Mouse (Mus musculus) lung, embryonic 15.5 days (tissue): Measurements from ENCODE around the gene Slc22a14. TPM values are rescaled to one million over a fixed set of nuclear protein-coding genes. Genes with fewer than 3 reads are reported as not detected.
"Not testable (repeated sequence)": the region's sequence is repeated elsewhere in the genome, so short reads cannot be mapped to it uniquely, and the experiment has no call there.

Source experiments
- ATAC-seq: fragments of 200-750 bp; cut with Nextera tagmentation; 2 replicates; pipeline ENCODE4 v1.8.0; 2017; ENCODE audit warnings: moderate number of reproducible peaks, borderline replicate concordance; ENCODE audit not compliant: low FRiP score, low TSS enrichment; ENCODE audit errors: extremely low read depth
- H3K27ac ChIP-seq: fragments of 300-500 bp; sonication (generic); 2 replicates; pipeline ENCODE4 v1.5.1; 2015; ENCODE audit warnings: moderate library complexity, mild to moderate bottlenecking, inconsistent platforms
- H3K27me3 ChIP-seq: fragments of 300-500 bp; sonication (generic); 2 replicates; pipeline ENCODE4 v1.6.1; 2015; ENCODE audit warnings: inconsistent platforms
- H3K36me3 ChIP-seq: fragments of 300-500 bp; sonication (generic); 2 replicates; pipeline ENCODE4 v1.6.1; 2015; ENCODE audit warnings: inconsistent platforms
- H3K4me1 ChIP-seq: fragments of 300-500 bp; sonication (generic); 2 replicates; pipeline ENCODE4 v1.6.1; 2015; ENCODE audit warnings: inconsistent platforms
- H3K4me2 ChIP-seq: fragments of 300-500 bp; sonication (generic); 2 replicates; pipeline ENCODE4 v1.6.1; 2015; ENCODE audit warnings: inconsistent platforms, mild to moderate bottlenecking, moderate library complexity
- H3K4me3 ChIP-seq: fragments of 300-500 bp; sonication (generic); 2 replicates; pipeline ENCODE4 v1.5.1; 2015; ENCODE audit warnings: mild to moderate bottlenecking, inconsistent platforms
- H3K9ac ChIP-seq: fragments of 300-500 bp; sonication (generic); 2 replicates; pipeline ENCODE4 v1.6.1; 2015; ENCODE audit warnings: inconsistent platforms
- H3K9me3 ChIP-seq: fragments of 300-500 bp; sonication (generic); 2 replicates; pipeline ENCODE4 v1.6.1; 2016; ENCODE audit warnings: inconsistent platforms
- WGBS: fragments of 180-500 bp; shearing (Covaris S2); methylation state at CpG from one replicate; pipeline ENCODE4 v1.1.7; 2015; 5-methylcytosine and 5-hydroxymethylcytosine counted together
- polyA plus RNA-seq: library from polyadenylated mRNA; unstranded; fragments of >200 nt; fragmentation: Nextera tagmentation; extraction: Ambion mirVana; gene quantifications from 2 replicates; pipeline ENCODE4 v1.2.1, GENCODE M21; 2015

Slc22a14 gene
- polyA plus RNA-seq, 1 experiment from 2014 or later: not detected

- WGBS: 81% methylated on average over 5 of the region's 5 CpGs
- H3K36me3 ChIP-seq, H3K4me1 ChIP-seq, H3K9me3 ChIP-seq, ATAC-seq, H3K4me2 ChIP-seq, H3K27me3 ChIP-seq, H3K4me3 ChIP-seq, H3K27ac ChIP-seq, H3K9ac ChIP-seq: not testable (repeated sequence)
Measured at GRCm38 (mm10) chr9:119274814-119275213, 90.5 kb downstream of the Slc22a14 start.

GRCm38 (mm10) chr9:119271496-119271895, 93.9 kb downstream of the Slc22a14 start:
- no peak for ATAC-seq

DNA sequence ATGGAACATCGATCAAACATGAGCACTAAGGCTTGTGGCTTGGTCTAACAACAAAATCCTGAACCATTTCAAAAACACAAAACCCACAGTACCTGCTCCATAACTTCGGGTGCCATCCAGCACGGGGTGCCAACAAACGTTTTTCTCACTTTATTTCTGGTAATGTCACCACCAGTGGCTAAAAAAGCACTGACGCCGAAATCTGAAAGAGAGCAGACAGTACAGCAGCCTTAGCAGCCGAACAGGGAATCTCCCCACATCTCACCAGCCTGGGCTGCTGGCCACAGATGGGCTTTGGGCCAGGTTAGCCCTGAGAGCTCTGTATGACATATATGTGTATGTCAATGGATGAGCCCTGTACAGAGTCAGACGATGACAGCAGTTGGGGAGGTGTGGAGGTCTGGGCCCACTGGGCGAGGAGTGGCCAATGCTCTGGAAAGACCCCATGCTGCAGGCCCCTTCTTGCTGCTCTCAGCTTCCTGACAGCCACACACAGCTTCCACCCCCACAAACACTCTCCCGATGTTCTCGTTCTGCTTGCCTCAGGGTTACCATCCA, 96.7 kb downstream of the Slc22a14 start:
- WGBS: 89% methylated on average over 11 of the region's 11 CpGs
- peaks cover 21% of the 10 kb centered on the region for H3K36me3 ChIP-seq
- no peak overlapping the region for H3K27ac ChIP-seq
- H3K4me1 ChIP-seq: no peaks in the 10 kb centered on the region
- ATAC-seq: no peak
- H3K4me3 ChIP-seq: no peak overlapping the region
- no peaks in the 10 kb centered on the region for H3K27me3 ChIP-seq
- H3K9ac ChIP-seq: no peak overlapping the region
- H3K9me3 ChIP-seq: no peaks in the 10 kb centered on the region
- H3K4me2 ChIP-seq: no peak overlapping the region

More at GRCm38 (mm10) chr9:119271496-119271895, 93.9 kb downstream of the Slc22a14 start:
- Histone ChIP-seq H3K4me3 (no peak overlapping the region), H3K9ac (no peak overlapping the region), H3K4me2 (no peak overlapping the region), H3K9me3 (no peaks in the 10 kb centered on the region), H3K36me3 (peaks cover 5% of the 10 kb centered on the region; the same call in 1 of the 2 replicates), H3K27me3 (no peaks in the 10 kb centered on the region), H3K4me1 (no peaks in the 10 kb centered on the region), H3K27ac (no peak overlapping the region)
- WGBS: 79% methylated on average over 4 of the region's 4 CpGs

DNA sequence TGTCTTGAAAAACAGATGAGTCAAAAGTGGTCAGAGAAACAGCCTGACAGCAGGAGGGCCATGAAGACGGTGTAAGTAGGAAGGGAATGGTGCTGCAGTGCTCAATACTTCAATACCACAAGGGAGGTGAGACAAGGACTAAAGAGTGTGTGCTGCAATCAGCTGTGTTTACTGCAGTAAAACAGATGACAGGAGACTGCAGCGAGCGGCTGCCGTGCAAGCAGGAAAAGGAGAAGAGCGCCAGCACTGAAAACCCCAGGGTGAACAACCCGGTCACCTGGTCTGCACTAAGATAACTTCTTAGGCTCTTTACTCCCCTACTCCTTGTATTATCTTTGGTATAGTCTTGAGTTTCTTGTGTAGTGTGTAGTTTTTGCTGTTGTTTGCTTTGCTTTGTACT, 97.2 kb downstream of the Slc22a14 start:
- H3K4me1 ChIP-seq: no peaks in the 10 kb centered on the region
- H3K36me3 ChIP-seq: peaks cover 23% of the 10 kb centered on the region
- H3K27ac ChIP-seq: no peak overlapping the region
- no peak for ATAC-seq
- no peak overlapping the region for H3K9ac ChIP-seq
- no peaks in the 10 kb centered on the region for H3K27me3 ChIP-seq
- H3K4me2 ChIP-seq: no peak overlapping the region
- H3K4me3 ChIP-seq: no peak overlapping the region
- 80% methylated on average over 6 of the region's 6 CpGs for WGBS
- H3K9me3 ChIP-seq: no peaks in the 10 kb centered on the region

- not testable (repeated sequence) for ATAC-seq, H3K9me3 ChIP-seq, H3K4me2 ChIP-seq, H3K27me3 ChIP-seq, H3K4me3 ChIP-seq, H3K27ac ChIP-seq, H3K4me1 ChIP-seq, H3K9ac ChIP-seq
- peaks cover 30% of the 10 kb centered on the region for H3K36me3 ChIP-seq
- 84% methylated on average over 5 of the region's 5 CpGs for WGBS
Measured at GRCm38 (mm10) chr9:119266121-119266395, 99.3 kb downstream of the Slc22a14 start.

DNA sequence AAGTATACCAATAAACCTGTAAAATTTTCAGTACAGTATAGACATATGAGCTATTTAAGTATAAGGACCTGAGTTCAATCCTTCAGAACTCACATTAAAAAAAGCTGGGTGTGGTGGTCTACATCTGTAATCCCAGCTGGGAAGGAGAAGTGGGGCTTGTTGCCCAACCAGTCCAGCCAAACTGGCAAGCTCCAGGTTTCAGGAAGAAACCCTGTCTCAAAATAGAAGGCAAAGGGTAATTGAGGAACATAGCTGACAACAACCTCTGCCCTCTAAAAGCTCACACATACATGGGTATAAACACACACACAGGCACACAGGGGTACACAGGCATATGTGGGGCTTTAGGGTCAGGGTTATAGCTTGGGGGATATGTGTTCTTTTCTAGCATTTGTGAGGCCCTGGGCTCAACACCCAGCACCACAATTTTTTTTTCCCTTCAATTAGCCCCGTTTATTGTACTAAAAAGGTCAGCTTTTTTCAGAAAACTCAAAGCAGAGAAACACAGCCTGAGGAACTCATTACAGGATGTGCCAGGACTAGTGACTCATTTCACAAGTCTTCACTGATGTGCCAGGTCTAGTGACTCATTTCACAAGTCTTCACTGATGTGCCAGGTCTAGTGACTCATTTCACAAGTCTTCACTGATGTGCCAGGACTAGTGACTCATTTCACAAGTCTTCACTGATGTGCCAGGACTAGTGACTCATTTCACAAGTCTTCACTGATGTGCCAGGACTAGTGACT, 99.8 kb downstream of the Slc22a14 start:
- not testable (repeated sequence) for H3K27ac ChIP-seq, H3K9ac ChIP-seq, H3K27me3 ChIP-seq, ATAC-seq, H3K9me3 ChIP-seq, H3K4me2 ChIP-seq, H3K4me1 ChIP-seq, H3K4me3 ChIP-seq
- peaks cover 30% of the 10 kb centered on the region for H3K36me3 ChIP-seq
- WGBS: 72% methylated on average over 1 of the region's 1 CpGs

GRCm38 (mm10) chr9:119263067-119263466, 102.3 kb downstream of the Slc22a14 start:
- Histone ChIP-seq H3K9ac (no peak overlapping the region), H3K4me3 (no peak overlapping the region), H3K27me3 (no peaks in the 10 kb centered on the region), H3K4me2 (no peak overlapping the region), H3K36me3 (peaks cover 40% of the 10 kb centered on the region), H3K9me3 (no peaks in the 10 kb centered on the region), H3K27ac (no peak overlapping the region), H3K4me1 (no peaks in the 10 kb centered on the region)
- 76% methylated on average over 4 of the region's 4 CpGs for WGBS
- no peak for ATAC-seq

GRCm38 (mm10) chr9:119260825-119261224, 104.5 kb downstream of the Slc22a14 start:
- Histone ChIP-seq H3K4me1 (no peaks in the 10 kb centered on the region), H3K9me3 (no peaks in the 10 kb centered on the region), H3K27ac (no peak overlapping the region), H3K36me3 (peaks cover 45% of the 10 kb centered on the region), H3K4me3 (no peak overlapping the region), H3K9ac (no peak overlapping the region), H3K27me3 (no peaks in the 10 kb centered on the region), H3K4me2 (no peak overlapping the region)
- 91% methylated on average over 2 of the region's 2 CpGs for WGBS
- ATAC-seq: no peak

DNA sequence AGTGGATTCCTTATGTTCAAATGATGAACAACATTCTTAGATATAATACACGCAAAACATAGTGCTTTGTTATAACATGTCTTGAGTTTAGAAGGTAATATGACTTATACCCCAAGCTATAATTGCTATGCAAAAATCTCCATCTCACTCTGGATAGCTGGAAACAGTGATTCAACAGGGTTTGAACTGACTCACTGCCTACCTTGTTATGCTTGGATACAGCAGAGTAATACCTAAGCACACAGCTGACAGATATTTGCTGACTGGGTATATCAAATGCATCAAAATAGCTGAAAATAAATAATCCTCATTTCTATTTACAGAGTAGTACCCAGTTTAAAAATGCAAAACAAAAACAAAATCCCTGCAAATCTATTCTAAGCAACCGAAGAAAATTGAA, 106.6 kb downstream of the Slc22a14 start:
- H3K27ac ChIP-seq: no peak overlapping the region
- no peaks in the 10 kb centered on the region for H3K9me3 ChIP-seq
- 92% methylated on average over 2 of the region's 2 CpGs for WGBS
- ATAC-seq: no peak
- H3K9ac ChIP-seq: no peak overlapping the region
- no peaks in the 10 kb centered on the region for H3K27me3 ChIP-seq
- H3K36me3 ChIP-seq: peaks cover 35% of the 10 kb centered on the region
- no peak overlapping the region for H3K4me3 ChIP-seq
- H3K4me1 ChIP-seq: no peaks in the 10 kb centered on the region
- H3K4me2 ChIP-seq: no peak overlapping the region

DNA sequence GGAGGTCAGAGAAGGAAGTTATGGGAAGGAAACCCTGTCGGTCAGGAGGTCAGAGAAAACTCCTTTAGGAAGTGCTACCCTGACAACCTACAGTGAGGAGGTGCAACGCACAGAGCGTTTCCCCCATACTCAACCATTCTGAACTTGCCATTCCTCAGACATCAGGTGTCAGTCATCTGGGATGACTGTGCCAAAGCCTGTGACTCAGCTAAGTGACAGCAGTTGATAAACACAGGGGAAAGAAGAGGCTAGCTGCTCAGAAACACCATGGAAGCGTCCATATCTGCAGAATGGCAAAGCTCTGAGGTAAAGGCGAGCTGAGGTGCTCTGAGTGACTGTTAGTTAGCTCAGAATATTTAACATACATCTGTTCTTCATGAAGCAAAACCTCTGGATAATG, 107.2 kb downstream of the Slc22a14 start:
- Histone ChIP-seq H3K4me3 (no peak overlapping the region), H3K27ac (no peak overlapping the region), H3K27me3 (no peaks in the 10 kb centered on the region), H3K4me2 (no peak overlapping the region), H3K9ac (no peak overlapping the region), H3K36me3 (peaks cover 39% of the 10 kb centered on the region), H3K4me1 (no peaks in the 10 kb centered on the region), H3K9me3 (no peaks in the 10 kb centered on the region)
- 64% methylated on average over 5 of the region's 5 CpGs for WGBS
- no peak for ATAC-seq

DNA sequence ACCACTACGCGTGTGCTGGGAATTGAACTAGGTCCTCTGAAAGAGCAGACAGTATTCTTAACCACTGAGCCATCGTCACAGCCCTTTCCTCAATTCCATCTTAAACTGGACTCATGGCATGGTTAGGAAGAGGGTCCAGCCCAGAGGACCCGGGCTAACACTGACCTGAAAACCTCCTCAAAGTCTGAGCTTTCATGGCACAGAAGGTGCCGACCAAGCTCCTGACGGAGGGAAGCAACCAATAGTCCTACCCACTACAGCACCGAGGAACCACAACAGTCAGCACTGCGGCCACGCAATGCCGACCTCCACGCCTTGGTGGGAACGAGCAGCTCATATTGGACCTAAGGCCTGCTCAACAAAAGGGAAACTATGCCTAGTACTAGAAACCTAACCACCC, 109.2 kb downstream of the Slc22a14 start:
- Histone ChIP-seq H3K4me1 (no peaks in the 10 kb centered on the region), H3K4me2 (no peak overlapping the region), H3K27me3 (no peaks in the 10 kb centered on the region), H3K4me3 (no peak overlapping the region), H3K36me3 (peaks cover 32% of the 10 kb centered on the region), H3K9me3 (no peaks in the 10 kb centered on the region), H3K9ac (no peak overlapping the region), H3K27ac (no peak overlapping the region)
- no peak for ATAC-seq
- WGBS: 98% methylated on average over 12 of the region's 12 CpGs

DNA sequence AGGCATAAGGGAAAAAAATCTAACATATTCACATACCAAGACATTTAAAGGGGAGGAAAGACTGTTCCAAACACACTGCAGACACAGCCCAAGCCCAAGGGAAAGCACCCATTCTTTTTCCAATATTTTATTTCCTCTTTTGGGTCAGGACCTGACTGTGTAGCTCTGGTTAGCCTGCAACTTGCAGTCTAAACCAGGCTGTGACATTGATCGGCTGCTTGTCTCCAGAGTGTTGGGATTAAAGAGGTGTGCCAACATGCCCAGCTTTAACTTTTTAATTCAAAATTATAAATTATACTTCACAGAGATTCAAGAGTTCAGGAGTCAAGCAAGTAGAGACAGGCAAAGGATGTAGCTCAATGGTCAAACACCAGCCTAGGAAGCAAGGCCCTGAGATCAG, 110.3 kb downstream of the Slc22a14 start:
- WGBS: 98% methylated on average over 1 of the region's 1 CpGs
- no peak for ATAC-seq
- no peaks in the 10 kb centered on the region for H3K9me3 ChIP-seq
- peaks cover 42% of the 10 kb centered on the region for H3K36me3 ChIP-seq
- no peak overlapping the region for H3K4me2 ChIP-seq
- no peak overlapping the region for H3K4me3 ChIP-seq
- no peak overlapping the region for H3K9ac ChIP-seq
- H3K27ac ChIP-seq: no peak overlapping the region
- no peaks in the 10 kb centered on the region for H3K27me3 ChIP-seq
- no peaks in the 10 kb centered on the region for H3K4me1 ChIP-seq
